Mouse (Mus musculus) thymus, postnatal 36 days (tissue): Measurements from ENCODE around the gene Immp2l.
"Not testable (repeated sequence)": the region's sequence is repeated elsewhere in the genome, so short reads cannot be mapped to it uniquely, and the experiment has no call there.

Experiments used
- DNase-seq, 2 experiments: peaks; one replicate each; pipeline ENCODE4 v3.0.0; 2022; ENCODE audit warnings: mixed read lengths in 2 of 2

Gene Immp2l

GRCm38 (mm10) chr12:41023511-41024421 is at the start of gene Immp2l:
TSS of gene Immp2l (plus strand) at chr12:41024090.
- DNase-seq, result peak; percentile 98 to 99

GRCm38 (mm10) chr12:40978719-40979500 is 45.0 kb upstream of the Immp2l start:
- DNase-seq, result no peak

- DNase-seq, result no peak
Observed at GRCm38 (mm10) chr12:40979716-40980115, 44.2 kb upstream of the Immp2l start.

GRCm38 (mm10) chr12:40980160-40980559 is 43.7 kb upstream of the Immp2l start:
- no peak for DNase-seq

- no peak for DNase-seq
Observed at GRCm38 (mm10) chr12:40983021-40983420, 40.9 kb upstream of the Immp2l start.

- no peak for DNase-seq
Observed at GRCm38 (mm10) chr12:40984735-40985134, 39.2 kb upstream of the Immp2l start.

GRCm38 (mm10) chr12:40985791-40986190 is 38.1 kb upstream of the Immp2l start:
- no peak for DNase-seq

- DNase-seq, result no peak
Observed at GRCm38 (mm10) chr12:40988311-40989065, 35.4 kb upstream of the Immp2l start.

GRCm38 (mm10) chr12:40991647-40992046 is 32.2 kb upstream of the Immp2l start:
- no peak for DNase-seq

GRCm38 (mm10) chr12:40992237-40992636 is 31.7 kb upstream of the Immp2l start:
- DNase-seq, result not testable (repeated sequence)

GRCm38 (mm10) chr12:40994846-40995245 is 29.0 kb upstream of the Immp2l start:
- DNase-seq, result no peak

- DNase-seq, result no peak
Observed at GRCm38 (mm10) chr12:40995618-40996370, 28.1 kb upstream of the Immp2l start.

GRCm38 (mm10) chr12:41022516-41022915 is 1.4 kb upstream of the Immp2l start:
- no peak for DNase-seq

GRCm38 (mm10) chr12:41024512-41024911 is 622 bp downstream of the Immp2l start:
- DNase-seq, result no peak

- DNase-seq, result no peak
Observed at GRCm38 (mm10) chr12:41027485-41027884, 3.6 kb downstream of the Immp2l start.

GRCm38 (mm10) chr12:41031119-41031518 is 7.2 kb downstream of the Immp2l start:
- no peak for DNase-seq

GRCm38 (mm10) chr12:41033196-41033595 is 9.3 kb downstream of the Immp2l start:
- no peak for DNase-seq

- DNase-seq, result no peak
Observed at GRCm38 (mm10) chr12:41039834-41040233, 15.9 kb downstream of the Immp2l start.

- DNase-seq, result no peak
Observed at GRCm38 (mm10) chr12:41041737-41042136, 17.8 kb downstream of the Immp2l start.

GRCm38 (mm10) chr12:41044493-41045132 is 20.7 kb downstream of the Immp2l start:
- DNase-seq, result no peak

GRCm38 (mm10) chr12:41047085-41047766 is 23.3 kb downstream of the Immp2l start:
- no peak for DNase-seq
